Mouse (Mus musculus): ENCODE results near the gene Cd302. TPM values are rescaled to one million over a fixed set of nuclear protein-coding genes. Genes with fewer than 3 reads are reported as not detected.
A peak's percentile ranks its signal among the peaks of the same experiment; 100 is the strongest.

The Cd302 gene
- 10 to 100 TPM; 18.2 to 19.2 TPM for total RNA-seq (2021)
- long read RNA-seq, experiment 1, transcript Cd302-202 (6 exons, 1,354 nt) = major isoform, 17 of 20 reads
- long read RNA-seq, experiment 1, partial matches to known transcripts = 2 of 20 reads
- long read RNA-seq, experiment 1, other reads (novel, unspliced or antisense) = 1 of 20 reads
- long read RNA-seq, experiment 2, transcript Cd302-202 (6 exons, 1,354 nt) = major isoform, 14 of 15 reads
- long read RNA-seq, experiment 2, partial matches to known transcripts = 0 of 15 reads
- long read RNA-seq, experiment 2, other reads (novel, unspliced or antisense) = 0 of 15 reads

GRCm38 (mm10) chr2:60284467-60284821 lies at the start of gene Cd302:
TSS of gene Cd302 (minus strand) at chr2:60284488.
- peak within 1 kb of the TSS; percentile 77 for H3K27ac ChIP-seq
- intact Hi-C loops (cut with DNase I) = loop anchor here (2.0 kb wide), 1 partner anchor 74 kb away; no protein-coding TSS in a partner anchor
- H3K4me3 ChIP-seq = peak within 1 kb of the TSS; percentile 49
- TF ChIP-seq CTCF (IDR thresholded peaks at IDR 0.05) = no peak
- no peak for DNase-seq (ENCODE audit: extremely low spot score in 1 of 2, low spot score in 2 of 2)

- no peak for TF ChIP-seq CTCF (IDR thresholded peaks at IDR 0.05)
- no peak for DNase-seq (ENCODE audit: extremely low spot score in 1 of 2, low spot score in 2 of 2)
- intact Hi-C loops (cut with DNase I) = no loop called here
- no peak overlapping the region for H3K27ac ChIP-seq
- H3K4me3 ChIP-seq = no peak overlapping the region
These were observed 44.4 kb upstream of the Cd302 start for GRCm38 (mm10) chr2:60328641-60329040.

DNA sequence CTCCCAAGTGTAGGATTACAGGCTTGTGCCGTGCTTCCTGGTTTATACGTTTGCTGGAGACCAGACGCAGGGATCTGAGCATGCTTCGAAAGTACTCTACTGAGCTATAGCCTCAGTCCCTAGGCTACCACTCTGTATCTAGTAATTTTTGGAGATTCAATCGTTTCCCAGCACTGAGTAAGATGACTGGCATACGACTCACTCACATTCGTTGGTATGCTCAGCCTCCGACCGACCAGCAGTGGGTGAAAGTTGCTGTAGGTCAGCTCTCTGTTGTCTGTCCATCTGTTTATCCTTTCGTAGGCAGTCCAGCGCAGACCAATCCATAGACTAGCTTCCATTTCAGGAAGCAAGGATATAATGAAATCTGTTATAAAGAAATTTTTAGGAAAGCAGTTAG lies 43.3 kb upstream of the Cd302 start:
- no peak for TF ChIP-seq CTCF (IDR thresholded peaks at IDR 0.05)
- intact Hi-C loops (cut with DNase I) = no loop called here
- Histone ChIP-seq H3K27ac (no peak overlapping the region), H3K4me3 (no peak overlapping the region)
- DNase-seq (ENCODE audit: extremely low spot score in 1 of 2, low spot score in 2 of 2) = no peak

- intact Hi-C loops (cut with DNase I) = no loop called here
- Histone ChIP-seq H3K4me3 (no peak overlapping the region), H3K27ac (no peak overlapping the region)
- no peak for DNase-seq (ENCODE audit: extremely low spot score in 1 of 2, low spot score in 2 of 2)
- no peak for TF ChIP-seq CTCF (IDR thresholded peaks at IDR 0.05)
These were observed 42.7 kb upstream of the Cd302 start for GRCm38 (mm10) chr2:60326948-60327347.

DNA sequence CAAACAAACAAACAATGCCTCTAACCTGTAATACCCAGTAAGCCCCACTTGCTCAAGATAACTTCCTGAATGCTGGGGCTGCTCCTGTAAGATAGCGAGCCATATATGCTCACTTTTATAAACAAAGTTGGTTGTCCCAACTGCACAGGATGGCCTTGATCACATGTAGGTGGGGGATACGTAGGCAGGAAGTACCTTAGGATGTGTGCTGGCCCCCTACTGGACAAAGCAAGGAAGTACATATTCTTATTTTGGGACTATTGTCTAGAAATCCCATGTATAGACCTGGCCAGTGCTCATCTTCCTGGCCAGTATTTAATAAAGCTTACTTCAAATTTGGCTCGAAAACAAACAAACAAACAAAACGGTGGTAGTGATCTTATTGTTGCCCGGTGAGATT lies 39.1 kb upstream of the Cd302 start:
- Histone ChIP-seq H3K27ac (no peak overlapping the region), H3K4me3 (no peak overlapping the region)
- no peak for DNase-seq (ENCODE audit: extremely low spot score in 1 of 2, low spot score in 2 of 2)
- intact Hi-C loops (cut with DNase I) = no loop called here
- peak; percentile 54 for TF ChIP-seq CTCF (IDR thresholded peaks at IDR 0.05)

DNA sequence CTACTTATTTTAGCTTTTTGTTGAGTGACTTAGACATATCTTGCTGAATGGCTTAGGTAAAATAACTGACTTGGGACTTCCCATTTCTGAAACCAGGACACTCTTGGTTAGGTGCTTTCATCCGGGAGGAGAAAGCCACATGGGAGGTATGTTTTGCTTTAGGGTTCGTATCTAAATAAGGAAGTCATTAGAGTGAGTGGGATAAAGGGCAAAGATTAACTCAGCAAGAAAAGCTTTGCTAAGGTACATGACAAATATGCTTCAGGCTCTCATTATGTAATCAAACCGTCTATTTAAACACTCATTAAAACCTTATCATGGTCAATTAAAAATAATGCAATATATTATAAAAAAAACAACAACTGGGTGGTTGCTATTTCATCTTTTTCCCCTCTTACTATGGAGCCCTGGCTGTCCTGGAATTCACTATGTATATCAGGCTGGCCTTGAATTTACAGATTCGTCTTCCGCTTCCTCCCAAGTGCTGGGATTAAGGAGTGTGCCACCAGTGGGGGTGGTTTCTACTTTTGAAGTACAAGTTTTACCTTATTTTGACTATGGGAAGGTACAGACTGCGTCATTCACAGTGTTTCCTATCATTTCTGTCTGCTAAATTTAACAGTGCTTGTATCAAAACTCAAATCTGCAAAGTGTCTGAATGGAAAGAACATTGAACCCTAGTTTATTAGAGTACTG lies 37.9 kb upstream of the Cd302 start:
- no peak overlapping the region for H3K4me3 ChIP-seq
- intact Hi-C loops (cut with DNase I) = no loop called here
- TF ChIP-seq CTCF (IDR thresholded peaks at IDR 0.05) = no peak
- H3K27ac ChIP-seq = no peak overlapping the region
- DNase-seq (ENCODE audit: extremely low spot score in 1 of 2, low spot score in 2 of 2) = no peak

GRCm38 (mm10) chr2:60303796-60304195 lies 19.5 kb upstream of the Cd302 start:
- TF ChIP-seq CTCF (IDR thresholded peaks at IDR 0.05) = no peak
- Histone ChIP-seq H3K27ac (no peak overlapping the region), H3K4me3 (no peak overlapping the region)
- no peak for DNase-seq (ENCODE audit: extremely low spot score in 1 of 2, low spot score in 2 of 2)
- intact Hi-C loops (cut with DNase I) = no loop called here

DNA sequence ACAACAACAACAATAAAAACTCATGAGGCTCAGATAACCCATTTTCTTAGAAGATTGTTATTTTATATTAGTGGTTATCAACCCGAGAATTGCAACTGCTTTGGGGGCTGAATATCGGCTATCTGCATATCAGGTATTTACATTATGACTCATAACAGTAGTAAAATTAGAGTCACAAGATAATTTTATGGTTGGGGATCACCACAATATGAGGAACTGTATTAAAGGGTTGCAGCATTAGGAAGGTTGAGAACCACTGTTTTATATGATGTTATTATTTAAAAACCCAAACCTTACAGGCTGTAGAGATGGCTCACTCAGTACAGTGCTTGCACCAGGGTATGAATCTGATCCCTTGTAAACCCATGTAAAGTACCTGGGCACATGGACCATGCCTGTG lies 15.0 kb upstream of the Cd302 start:
- H3K27ac ChIP-seq = no peak overlapping the region
- intact Hi-C loops (cut with DNase I) = no loop called here
- no peak overlapping the region for H3K4me3 ChIP-seq
- no peak for TF ChIP-seq CTCF (IDR thresholded peaks at IDR 0.05)
- no peak for DNase-seq (ENCODE audit: extremely low spot score in 1 of 2, low spot score in 2 of 2)

GRCm38 (mm10) chr2:60298266-60298665 lies 14.0 kb upstream of the Cd302 start:
- TF ChIP-seq CTCF (IDR thresholded peaks at IDR 0.05) = no peak
- intact Hi-C loops (cut with DNase I) = no loop called here
- no peak overlapping the region for H3K4me3 ChIP-seq
- DNase-seq (ENCODE audit: extremely low spot score in 1 of 2, low spot score in 2 of 2) = no peak
- H3K27ac ChIP-seq = no peak overlapping the region

GRCm38 (mm10) chr2:60291381-60291780 lies 7.1 kb upstream of the Cd302 start:
- intact Hi-C loops (cut with DNase I) = no loop called here
- H3K27ac ChIP-seq = no peak overlapping the region
- H3K4me3 ChIP-seq = no peak overlapping the region
- TF ChIP-seq CTCF (IDR thresholded peaks at IDR 0.05) = no peak
- DNase-seq (ENCODE audit: extremely low spot score in 1 of 2, low spot score in 2 of 2) = no peak

DNA sequence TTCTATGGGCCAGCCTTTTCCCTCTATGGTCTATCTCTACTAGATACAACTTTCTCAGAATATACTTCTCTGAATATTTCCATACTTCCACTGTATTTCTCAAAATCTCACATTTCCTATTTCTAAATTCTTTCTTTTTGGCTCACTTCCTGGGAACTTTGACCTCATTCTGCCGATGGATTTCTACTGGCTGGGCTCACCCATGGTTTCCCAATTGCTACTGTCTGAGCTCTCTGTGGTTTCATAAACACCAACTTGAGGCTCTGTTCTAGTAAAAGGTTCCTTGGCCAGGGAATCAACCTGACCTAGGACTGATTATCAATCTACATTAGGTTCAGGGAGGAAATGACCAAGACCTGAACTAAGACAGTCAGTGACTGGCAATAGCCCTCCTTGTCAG lies 5.2 kb upstream of the Cd302 start:
- Histone ChIP-seq H3K27ac (no peak overlapping the region), H3K4me3 (no peak overlapping the region)
- intact Hi-C loops (cut with DNase I) = no loop called here
- no peak for TF ChIP-seq CTCF (IDR thresholded peaks at IDR 0.05)
- DNase-seq (ENCODE audit: extremely low spot score in 1 of 2, low spot score in 2 of 2) = no peak

DNA sequence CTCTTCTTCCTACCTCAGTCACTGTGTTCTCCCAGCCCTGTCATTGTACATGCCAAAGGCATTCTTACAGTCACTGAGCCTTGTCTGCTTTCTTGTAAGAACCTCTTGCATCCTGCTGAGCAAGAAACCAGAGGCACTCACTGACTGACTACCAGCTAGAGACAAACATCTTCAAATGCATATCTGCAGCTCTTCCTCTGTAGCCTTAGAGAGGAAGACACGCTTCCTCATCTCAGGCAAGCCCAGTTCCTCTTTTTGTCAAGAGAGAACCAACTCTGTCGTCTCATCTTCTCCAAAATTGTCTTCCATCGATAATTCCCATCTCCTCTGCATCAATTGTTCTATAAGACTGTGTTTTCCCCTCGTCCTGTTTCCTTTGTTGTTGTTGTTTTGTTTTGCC lies 4.3 kb upstream of the Cd302 start:
- Histone ChIP-seq H3K4me3 (no peak overlapping the region), H3K27ac (no peak overlapping the region)
- intact Hi-C loops (cut with DNase I) = no loop called here
- TF ChIP-seq CTCF (IDR thresholded peaks at IDR 0.05) = no peak
- no peak for DNase-seq (ENCODE audit: extremely low spot score in 1 of 2, low spot score in 2 of 2)
